Mouse (Mus musculus) midbrain, embryonic 12.5 days (tissue): Measurements from ENCODE around the gene Tmem235. TPM values are rescaled to one million over a fixed set of nuclear protein-coding genes. Genes with fewer than 3 reads are reported as not detected.

Experiments used
- ATAC-seq: fragments of 200-750 bp; cut with Nextera tagmentation; 2 replicates; pipeline ENCODE4 v1.8.0; 2017; ENCODE audit warnings: low read depth, moderate TSS enrichment, moderate library complexity; ENCODE audit not compliant: low FRiP score
- H3K27ac ChIP-seq: fragments of 300-500 bp; sonication (generic); replicated peaks from 2 replicates; pipeline ENCODE4 v1.5.1; 2016; ENCODE audit warnings: mild to moderate bottlenecking
- H3K27me3 ChIP-seq: fragments of 300-500 bp; sonication (generic); 2 replicates; pipeline ENCODE4 v1.6.1; 2016; ENCODE audit warnings: mild to moderate bottlenecking
- H3K36me3 ChIP-seq: fragments of 300-500 bp; sonication (generic); 2 replicates; pipeline ENCODE4 v1.6.1; 2016
- H3K4me1 ChIP-seq: fragments of 300-500 bp; sonication (generic); 2 replicates; pipeline ENCODE4 v1.6.1; 2016
- H3K4me2 ChIP-seq: fragments of 300-500 bp; sonication (generic); replicated peaks from 2 replicates; pipeline ENCODE4 v1.6.1; 2016; ENCODE audit warnings: mild to moderate bottlenecking, moderate library complexity
- H3K4me3 ChIP-seq: fragments of 300-500 bp; sonication (generic); 2 replicates; pipeline ENCODE4 v1.5.1; 2016; ENCODE audit warnings: mild to moderate bottlenecking
- H3K9ac ChIP-seq: fragments of 300-500 bp; sonication (generic); replicated peaks from 2 replicates; pipeline ENCODE4 v1.6.1; 2016; ENCODE audit warnings: mild to moderate bottlenecking, moderate library complexity
- H3K9me3 ChIP-seq: fragments of 300-500 bp; sonication (generic); 2 replicates; pipeline ENCODE4 v1.6.1; 2016; ENCODE audit warnings: mild to moderate bottlenecking
- WGBS: fragments of 180-500 bp; shearing (Covaris S2); methylation state at CpG from one replicate; pipeline ENCODE4 v1.1.7; 2016; 5-methylcytosine and 5-hydroxymethylcytosine counted together
- polyA plus RNA-seq: library from polyadenylated mRNA; unstranded; fragments of >200 nt; fragmentation: Nextera tagmentation; extraction: Ambion mirVana; gene quantifications from 2 replicates; pipeline ENCODE4 v1.2.1, GENCODE M21; 2016

Gene Tmem235
- polyA plus RNA-seq, 1 experiment from 2014 or later: not detected

- Histone ChIP-seq H3K9ac (no peak overlapping the region), H3K4me1 (peaks cover 12% of the 10 kb centered on the region), H3K4me2 (no peak overlapping the region), H3K36me3 (no peaks in the 10 kb centered on the region), H3K4me3 (no peak overlapping the region), H3K27me3 (no peaks in the 10 kb centered on the region), H3K27ac (no peak overlapping the region), H3K9me3 (no peaks in the 10 kb centered on the region)
- no peak for ATAC-seq
- 93% methylated on average over 8 of the region's 8 CpGs for WGBS
Measured at GRCm38 (mm10) chr11:117834086-117834485, 26.5 kb upstream of the Tmem235 start.

- no peaks in the 10 kb centered on the region for H3K36me3 ChIP-seq
- H3K9me3 ChIP-seq: no peaks in the 10 kb centered on the region
- 0 out of 2 replicates have a peak overlapping the region, but pooled peaks have one; percentile 2 for H3K4me3 ChIP-seq
- peaks cover 9% of the 10 kb centered on the region for H3K4me1 ChIP-seq
- no peak overlapping the region for H3K9ac ChIP-seq
- ATAC-seq: peak; percentile 38; the same call in 1 of the 2 replicates
- no peaks in the 10 kb centered on the region for H3K27me3 ChIP-seq
- H3K27ac ChIP-seq: no peak overlapping the region
- 34% methylated on average over 13 of the region's 13 CpGs for WGBS
- peak overlapping the region; percentile 32 for H3K4me2 ChIP-seq
Measured at GRCm38 (mm10) chr11:117836306-117836705, 24.2 kb upstream of the Tmem235 start.

GRCm38 (mm10) chr11:117838572-117838971 is 22.0 kb upstream of the Tmem235 start:
- 60% methylated on average over 2 of the region's 2 CpGs for WGBS
- Histone ChIP-seq H3K4me1 (no peaks in the 10 kb centered on the region; the same call in 1 of the 2 replicates), H3K27me3 (no peaks in the 10 kb centered on the region), H3K9me3 (no peaks in the 10 kb centered on the region), H3K4me2 (no peak overlapping the region), H3K36me3 (no peaks in the 10 kb centered on the region), H3K4me3 (no peak overlapping the region), H3K27ac (no peak overlapping the region; the same call in 1 of the 2 replicates), H3K9ac (no peak overlapping the region)
- no peak for ATAC-seq

DNA sequence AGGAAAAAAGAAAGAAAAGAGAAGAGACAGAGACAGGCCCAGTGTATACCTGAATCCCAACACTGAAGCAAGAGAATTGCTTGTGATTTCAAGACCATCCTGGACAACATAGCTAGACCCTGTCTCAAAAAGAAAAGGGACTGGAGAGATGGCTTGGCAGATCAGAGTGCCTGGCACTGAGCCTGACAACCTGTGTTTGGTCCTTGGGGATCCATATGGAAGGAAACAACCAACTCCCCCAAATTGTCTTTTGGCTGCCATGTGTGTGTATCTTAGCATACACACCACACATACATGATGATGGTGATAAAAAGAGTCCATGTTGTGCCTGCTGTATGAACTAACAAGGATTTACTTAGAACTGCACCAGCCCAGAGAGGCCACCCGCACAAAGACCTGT is 21.5 kb upstream of the Tmem235 start:
- Histone ChIP-seq H3K27me3 (no peaks in the 10 kb centered on the region), H3K36me3 (no peaks in the 10 kb centered on the region), H3K27ac (no peak overlapping the region; the same call in 1 of the 2 replicates), H3K9ac (no peak overlapping the region), H3K4me3 (no peak overlapping the region), H3K4me1 (no peaks in the 10 kb centered on the region; the same call in 1 of the 2 replicates), H3K9me3 (no peaks in the 10 kb centered on the region), H3K4me2 (no peak overlapping the region)
- no peak for ATAC-seq
- WGBS: 92% methylated on average over 1 of the region's 1 CpGs

GRCm38 (mm10) chr11:117840910-117841309 is 19.6 kb upstream of the Tmem235 start:
- no peak overlapping the region for H3K4me2 ChIP-seq
- no peak overlapping the region for H3K9ac ChIP-seq
- H3K9me3 ChIP-seq: no peaks in the 10 kb centered on the region
- H3K36me3 ChIP-seq: no peaks in the 10 kb centered on the region
- no peak for ATAC-seq
- 72% methylated on average over 1 of the region's 1 CpGs for WGBS
- no peaks in the 10 kb centered on the region; the same call in 1 of the 2 replicates for H3K4me1 ChIP-seq
- H3K27ac ChIP-seq: no peak overlapping the region
- no peaks in the 10 kb centered on the region for H3K27me3 ChIP-seq
- H3K4me3 ChIP-seq: no peak overlapping the region

- ATAC-seq: no peak
- Histone ChIP-seq H3K4me3 (no peak overlapping the region), H3K27me3 (no peaks in the 10 kb centered on the region), H3K4me2 (no peak overlapping the region), H3K9ac (no peak overlapping the region), H3K27ac (no peak overlapping the region), H3K36me3 (no peaks in the 10 kb centered on the region), H3K4me1 (peaks cover 8% of the 10 kb centered on the region), H3K9me3 (no peaks in the 10 kb centered on the region)
- WGBS: 91% methylated on average over 2 of the region's 2 CpGs
Measured at GRCm38 (mm10) chr11:117843434-117843833, 17.1 kb upstream of the Tmem235 start.

- Histone ChIP-seq H3K4me2 (no peak overlapping the region), H3K4me1 (peaks cover 17% of the 10 kb centered on the region), H3K9me3 (no peaks in the 10 kb centered on the region), H3K36me3 (no peaks in the 10 kb centered on the region), H3K4me3 (no peak overlapping the region), H3K27ac (no peak overlapping the region), H3K27me3 (no peaks in the 10 kb centered on the region), H3K9ac (no peak overlapping the region)
- ATAC-seq: no peak
- 73% methylated on average over 2 of the region's 2 CpGs for WGBS
Measured at GRCm38 (mm10) chr11:117844997-117845396, 15.6 kb upstream of the Tmem235 start.

DNA sequence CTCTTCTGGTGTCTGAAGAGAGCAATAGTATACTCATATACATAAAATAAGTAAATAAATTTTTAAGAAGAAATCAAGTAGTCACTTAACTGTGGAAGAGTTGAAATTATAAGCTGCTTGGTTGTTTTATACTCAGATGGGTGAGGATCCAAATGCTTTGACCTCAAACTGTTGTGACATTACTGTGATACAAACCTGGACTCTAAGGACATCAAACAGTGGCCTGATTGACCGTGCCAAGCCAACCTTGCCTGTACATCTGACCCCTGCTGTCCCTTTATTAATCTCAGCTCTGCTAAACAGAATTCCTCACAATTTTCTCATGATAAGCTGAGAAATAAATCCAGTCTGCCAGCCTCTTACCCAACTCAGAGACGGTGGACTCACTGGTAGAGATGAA is 14.9 kb upstream of the Tmem235 start:
- Histone ChIP-seq H3K4me1 (peaks cover 23% of the 10 kb centered on the region), H3K27ac (no peak overlapping the region), H3K36me3 (no peaks in the 10 kb centered on the region), H3K9ac (no peak overlapping the region), H3K27me3 (no peaks in the 10 kb centered on the region), H3K9me3 (no peaks in the 10 kb centered on the region), H3K4me2 (no peak overlapping the region), H3K4me3 (no peak overlapping the region)
- 84% methylated on average over 2 of the region's 2 CpGs for WGBS
- ATAC-seq: no peak

- Histone ChIP-seq H3K27ac (no peak overlapping the region), H3K36me3 (peaks cover 1% of the 10 kb centered on the region; the same call in 1 of the 2 replicates), H3K9me3 (no peaks in the 10 kb centered on the region), H3K9ac (no peak overlapping the region), H3K4me1 (peaks cover 28% of the 10 kb centered on the region), H3K4me2 (no peak overlapping the region), H3K4me3 (no peak overlapping the region), H3K27me3 (no peaks in the 10 kb centered on the region)
- WGBS: 51% methylated on average over 5 of the region's 5 CpGs
- no peak for ATAC-seq
Measured at GRCm38 (mm10) chr11:117846640-117847039, 13.9 kb upstream of the Tmem235 start.

DNA sequence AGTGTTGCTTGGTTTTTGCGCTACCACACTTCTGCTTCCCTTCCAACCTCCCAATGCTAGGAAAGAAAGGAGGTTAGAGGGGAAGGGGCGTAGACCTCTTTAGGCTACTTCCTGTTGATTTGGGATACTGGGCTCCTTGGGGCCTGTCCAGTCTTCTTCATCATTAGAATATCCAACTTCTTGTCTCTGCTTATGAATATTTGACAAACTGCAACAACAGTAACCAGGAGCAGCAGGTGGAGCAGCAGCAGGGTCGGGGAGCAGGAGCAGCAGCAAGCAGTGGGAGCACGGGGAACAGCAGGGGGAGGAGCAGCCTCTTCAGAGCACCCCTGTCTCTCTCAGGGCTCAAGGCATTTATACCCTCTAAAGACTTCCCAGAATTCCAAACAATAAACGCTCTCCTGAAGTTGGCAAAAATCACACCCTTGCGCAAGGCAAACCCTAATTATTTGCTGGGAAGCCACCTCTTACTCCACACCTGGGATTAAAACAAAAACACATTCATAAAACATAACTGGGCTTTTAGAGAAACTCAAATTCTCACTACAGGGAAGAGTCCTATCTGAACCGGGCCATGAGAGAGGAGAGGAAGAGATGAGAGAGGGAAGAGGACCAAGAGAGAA is 12.8 kb upstream of the Tmem235 start:
- no peak for ATAC-seq
- Histone ChIP-seq H3K27ac (peak overlapping the region; percentile 97), H3K9me3 (no peaks in the 10 kb centered on the region), H3K36me3 (peaks cover 12% of the 10 kb centered on the region), H3K27me3 (no peaks in the 10 kb centered on the region), H3K4me2 (peak overlapping the region; percentile 85), H3K4me1 (peaks cover 28% of the 10 kb centered on the region), H3K9ac (peak overlapping the region; percentile 82), H3K4me3 (peak overlapping the region; percentile 65; the same call in 1 of the 2 replicates)
- WGBS: 83% methylated on average over 7 of the region's 7 CpGs

GRCm38 (mm10) chr11:117848271-117848984 is 12.1 kb upstream of the Tmem235 start:
- ATAC-seq: peak; percentile 83
- peak overlapping the region; percentile 97 for H3K27ac ChIP-seq
- H3K27me3 ChIP-seq: no peaks in the 10 kb centered on the region

GRCm38 (mm10) chr11:117848985-117849671 is 11.4 kb upstream of the Tmem235 start, which contains the start of gene Birc5:
Gene Birc5 (plus strand): TSS chr11:117849251.
- peaks cover 28% of the 10 kb centered on the region for H3K4me1 ChIP-seq
- peak within 1 kb of the TSS; percentile 82 for H3K9ac ChIP-seq
- H3K36me3 ChIP-seq: peaks cover 25% of the 10 kb centered on the region
- H3K27me3 ChIP-seq: no peaks in the 10 kb centered on the region
- H3K4me3 ChIP-seq: peak within 1 kb of the TSS; percentile 65
- peak within 1 kb of the TSS; percentile 97 for H3K27ac ChIP-seq
- peak; percentile 94 for ATAC-seq
- WGBS: under 1% methylated on average over 51 of the region's 51 CpGs
- H3K4me2 ChIP-seq: peak within 1 kb of the TSS; percentile 85
- no peaks in the 10 kb centered on the region for H3K9me3 ChIP-seq

More at GRCm38 (mm10) chr11:117848271-117848984, 12.1 kb upstream of the Tmem235 start:
- Histone ChIP-seq H3K9ac (peak overlapping the region; percentile 82), H3K36me3 (peaks cover 19% of the 10 kb centered on the region), H3K4me2 (peak overlapping the region; percentile 85), H3K4me1 (peaks cover 28% of the 10 kb centered on the region), H3K9me3 (no peaks in the 10 kb centered on the region), H3K4me3 (peak overlapping the region; percentile 65)
- 10% methylated on average over 19 of the region's 19 CpGs for WGBS
